Mouse (Mus musculus) kidney, embryonic 16.5 days (tissue): Measurements from ENCODE around the gene Reep1. TPM values are rescaled to one million over a fixed set of nuclear protein-coding genes. Genes with fewer than 3 reads are reported as not detected.
A peak's percentile ranks its signal among the peaks of the same experiment; 100 is the strongest.

Experiments used
- ATAC-seq: fragments of 200-750 bp; cut with Nextera tagmentation; 2 replicates; pipeline ENCODE4 v1.8.0; 2017; ENCODE audit warnings: moderate TSS enrichment; ENCODE audit not compliant: low FRiP score, low TSS enrichment
- H3K27ac ChIP-seq: fragments of 300-500 bp; sonication (generic); 2 replicates; pipeline ENCODE4 v1.5.1; 2014; ENCODE audit warnings: low read length
- H3K27me3 ChIP-seq: fragments of 300-500 bp; sonication (generic); 2 replicates; pipeline ENCODE4 v1.6.1; 2014; ENCODE audit warnings: low read length, control low read depth, mixed read lengths; ENCODE audit not compliant: insufficient read depth
- H3K36me3 ChIP-seq: fragments of 300-500 bp; sonication (generic); 2 replicates; pipeline ENCODE4 v1.6.1; 2014; ENCODE audit warnings: low read length, control low read depth, mixed read lengths; ENCODE audit not compliant: insufficient read depth
- H3K4me1 ChIP-seq: fragments of 300-500 bp; sonication (generic); 2 replicates; pipeline ENCODE4 v1.6.1; 2014; ENCODE audit warnings: low read length, control low read depth, mixed read lengths; ENCODE audit not compliant: insufficient read depth
- H3K4me2 ChIP-seq: fragments of 300-500 bp; sonication (generic); replicated peaks from 2 replicates; pipeline ENCODE4 v1.6.1; 2014; ENCODE audit warnings: low read depth, low read length
- H3K4me3 ChIP-seq: fragments of 300-500 bp; sonication (generic); 2 replicates; pipeline ENCODE4 v1.5.1; 2014; ENCODE audit warnings: mild to moderate bottlenecking, low read length
- H3K9ac ChIP-seq: fragments of 300-500 bp; sonication (generic); replicated peaks from 2 replicates; pipeline ENCODE4 v1.6.1; 2014; ENCODE audit warnings: low read length
- H3K9me3 ChIP-seq: fragments of 300-500 bp; sonication (generic); 2 replicates; pipeline ENCODE4 v1.6.1; 2016; ENCODE audit warnings: low read length, control low read depth
- WGBS: fragments of 180-500 bp; shearing (Covaris S2); extraction: QIAGEN DNeasy Blood & Tissue Kit; methylation state at CpG from one replicate; pipeline ENCODE4 v1.1.7; 2014; 5-methylcytosine and 5-hydroxymethylcytosine counted together
- polyA plus RNA-seq: library from polyadenylated mRNA; unstranded; fragments of >200 nt; fragmentation: Nextera tagmentation; extraction: Ambion mirVana; gene quantifications from 2 replicates; pipeline ENCODE4 v1.2.1, GENCODE M21; 2015

Gene Reep1
- polyA plus RNA-seq, 1 experiment from 2014 or later: 14.1 TPM

DNA sequence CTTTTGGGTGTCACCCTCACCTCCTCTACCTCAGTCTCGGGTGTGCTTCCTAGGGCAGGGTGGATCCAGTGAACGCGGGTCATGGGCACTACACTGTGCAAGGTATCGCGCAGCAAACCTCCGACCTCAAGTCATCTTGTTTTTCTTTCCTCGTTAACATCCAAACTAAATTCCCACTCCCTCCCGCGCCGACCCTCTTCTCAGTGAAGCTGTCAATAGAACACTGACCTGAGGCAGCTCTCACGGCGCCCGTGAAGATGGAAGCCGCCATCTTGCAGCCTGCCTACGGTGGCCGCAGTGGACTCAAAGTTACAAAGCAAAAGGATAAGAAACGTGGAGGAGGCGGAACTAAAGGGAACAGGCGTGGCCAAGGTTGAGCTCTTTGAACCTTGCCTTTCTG lies 116.1 kb downstream of the Reep1 start:
- ATAC-seq: peak; percentile 87
- under 1% methylated on average over 19 of the region's 19 CpGs for WGBS

DNA sequence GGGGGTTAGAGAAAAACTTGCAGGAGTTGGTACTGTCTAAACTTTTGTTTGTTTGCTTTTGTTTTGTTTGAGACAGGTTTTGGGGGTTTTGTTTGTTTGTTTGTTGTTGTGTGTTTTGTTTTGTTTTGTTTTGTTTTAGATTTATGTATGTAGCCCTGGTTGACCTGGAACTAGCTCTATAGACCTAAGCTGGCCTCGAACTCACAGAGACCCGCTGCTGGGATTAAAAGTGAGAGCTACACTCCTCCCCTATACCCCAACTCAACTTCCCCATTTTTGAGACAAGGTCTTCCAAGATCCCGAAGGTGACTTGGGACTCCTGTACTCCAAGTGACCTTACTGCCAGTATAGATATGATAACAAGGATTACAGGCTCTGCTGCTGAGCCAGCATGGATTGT lies 116.6 kb downstream of the Reep1 start:
- H3K36me3 ChIP-seq: no peaks in the 10 kb centered on the region
- H3K27me3 ChIP-seq: no peaks in the 10 kb centered on the region
- peak overlapping the region; percentile 5; the same call in 1 of the 2 replicates for H3K27ac ChIP-seq
- whole genome bisulfite sequencing: 26% methylated on average over 3 of the region's 3 CpGs
- peak overlapping the region; percentile 84 for H3K4me3 ChIP-seq
- ATAC-seq: peak; percentile 24; the same call in 1 of the 2 replicates
- peak overlapping the region; percentile 76 for H3K9ac ChIP-seq
- peaks cover 15% of the 10 kb centered on the region for H3K4me1 ChIP-seq
- H3K4me2 ChIP-seq: peak overlapping the region; percentile 85
- no peaks in the 10 kb centered on the region for H3K9me3 ChIP-seq

More for the DNA sequence above, 116.1 kb downstream of the Reep1 start:
- peak overlapping the region; percentile 53 for H3K27ac ChIP-seq
- peak overlapping the region; percentile 85 for H3K4me2 ChIP-seq
- peaks cover 15% of the 10 kb centered on the region for H3K4me1 ChIP-seq
- no peaks in the 10 kb centered on the region for H3K9me3 ChIP-seq
- peak overlapping the region; percentile 76 for H3K9ac ChIP-seq
- peaks cover 2% of the 10 kb centered on the region for H3K36me3 ChIP-seq
- peak overlapping the region; percentile 84 for H3K4me3 ChIP-seq
- H3K27me3 ChIP-seq: no peaks in the 10 kb centered on the region

- Histone ChIP-seq H3K27ac (no peak within 1 kb of the TSS), H3K4me1 (peaks cover 9% of the 10 kb centered on the region), H3K36me3 (no peaks in the 10 kb centered on the region), H3K4me2 (no peak within 1 kb of the TSS), H3K9me3 (no peaks in the 10 kb centered on the region), H3K9ac (no peak within 1 kb of the TSS), H3K27me3 (no peaks in the 10 kb centered on the region), H3K4me3 (no peak within 1 kb of the TSS)
- 33% methylated on average over 1 of the region's 1 CpGs for WGBS
- ATAC-seq: no peak
These were observed 119.5 kb downstream of the Reep1 start, which contains the start of gene Mrpl35 for GRCm38 (mm10) chr6:71826869-71827268. Mrpl35 (minus strand) TSS chr6:71826969.

GRCm38 (mm10) chr6:71829768-71830167 lies 122.4 kb downstream of the Reep1 start:
- Histone ChIP-seq H3K4me2 (no peak overlapping the region), H3K9me3 (no peaks in the 10 kb centered on the region), H3K27ac (no peak overlapping the region), H3K4me3 (no peak overlapping the region), H3K9ac (no peak overlapping the region), H3K36me3 (no peaks in the 10 kb centered on the region), H3K27me3 (no peaks in the 10 kb centered on the region), H3K4me1 (peaks cover 10% of the 10 kb centered on the region)
- WGBS: 88% methylated on average over 9 of the region's 9 CpGs
- ATAC-seq: no peak

DNA sequence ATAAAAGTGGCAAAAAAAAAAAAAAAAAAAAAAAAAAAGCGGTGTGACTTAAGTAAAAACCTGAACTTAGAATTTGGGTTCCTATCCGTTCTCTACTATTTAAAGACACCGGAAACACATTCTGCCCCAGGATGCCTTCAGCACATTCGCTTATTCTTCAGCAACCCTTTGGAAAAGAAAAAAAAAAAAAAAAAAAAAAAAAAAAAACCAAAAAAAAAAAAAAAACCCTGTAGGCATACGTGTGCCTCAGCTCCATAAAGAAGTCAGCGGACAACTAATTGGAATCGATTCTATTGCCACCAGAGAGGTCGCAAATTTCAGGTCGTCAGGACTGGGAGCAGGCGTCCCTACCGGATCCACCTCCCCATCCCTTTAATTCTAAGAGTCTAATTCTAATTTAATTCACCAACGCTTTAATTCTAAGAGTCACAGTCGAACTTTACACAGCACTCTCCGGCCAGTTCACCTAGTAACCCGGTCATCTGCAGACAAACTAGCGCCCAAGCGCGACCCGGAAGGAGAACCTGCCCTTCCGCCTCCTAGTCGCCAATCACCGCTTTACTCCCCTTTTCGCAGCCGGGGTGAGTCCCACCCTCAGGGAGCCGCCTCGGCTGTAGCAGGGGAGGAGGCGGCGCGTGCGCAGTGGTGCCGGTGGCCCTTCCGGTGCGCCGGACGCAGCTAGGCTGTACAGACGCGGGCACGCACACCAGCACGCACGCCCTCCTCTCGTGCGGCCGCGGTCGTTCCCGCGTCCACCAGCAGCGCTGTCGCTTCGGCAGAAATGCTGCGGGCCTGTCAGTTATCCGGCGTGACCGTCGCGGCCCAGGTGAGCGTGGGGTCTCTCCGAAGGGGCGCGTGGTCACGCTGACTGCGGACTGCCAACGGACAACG lies 123.6 kb downstream of the Reep1 start, which contains the start of gene Immt:
TSS of gene Immt (plus strand) at position 642 of the 891 bp plus-strand sequence.
- H3K4me1 ChIP-seq: peaks cover 10% of the 10 kb centered on the region
- no peaks in the 10 kb centered on the region for H3K36me3 ChIP-seq
- H3K4me2 ChIP-seq: peak within 1 kb of the TSS; percentile 91
- under 1% methylated on average over 64 of the region's 64 CpGs for WGBS
- peak within 1 kb of the TSS; percentile 75 for H3K4me3 ChIP-seq
- no peaks in the 10 kb centered on the region for H3K9me3 ChIP-seq
- H3K9ac ChIP-seq: peak within 1 kb of the TSS; percentile 85
- peak within 1 kb of the TSS; percentile 93 for H3K27ac ChIP-seq
- no peaks in the 10 kb centered on the region for H3K27me3 ChIP-seq
- ATAC-seq: peak; percentile 100

- H3K27ac ChIP-seq: peak overlapping the region; percentile 88
- H3K9ac ChIP-seq: peak overlapping the region; percentile 85
- H3K36me3 ChIP-seq: no peaks in the 10 kb centered on the region
- no peaks in the 10 kb centered on the region for H3K9me3 ChIP-seq
- H3K27me3 ChIP-seq: no peaks in the 10 kb centered on the region
- H3K4me2 ChIP-seq: peak overlapping the region; percentile 91
- WGBS: under 1% methylated on average over 21 of the region's 21 CpGs
- ATAC-seq: peak; percentile 99
- H3K4me1 ChIP-seq: peaks cover 10% of the 10 kb centered on the region
- peak overlapping the region; percentile 75 for H3K4me3 ChIP-seq
These were observed 124.2 kb downstream of the Reep1 start for GRCm38 (mm10) chr6:71831581-71831960.

DNA sequence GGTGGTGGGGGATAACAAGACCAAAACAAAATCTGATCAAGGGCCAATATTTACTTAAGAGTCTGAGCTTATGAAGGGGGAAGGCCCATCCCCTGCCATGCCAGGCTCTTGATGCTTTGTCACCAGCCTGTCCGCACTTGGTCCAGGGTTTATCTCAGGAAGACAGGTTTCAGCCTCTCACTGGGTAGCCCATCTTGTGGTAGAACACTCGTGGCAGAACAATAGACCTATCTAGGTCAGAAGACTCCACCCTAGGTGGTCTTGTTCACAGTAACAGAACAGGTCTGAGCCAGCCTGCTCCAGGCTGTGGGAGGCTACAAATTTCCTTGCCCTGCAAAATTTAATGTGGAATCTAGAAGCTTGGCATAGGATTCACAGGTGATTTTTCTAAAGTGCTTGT lies 129.4 kb downstream of the Reep1 start:
- Histone ChIP-seq H3K27ac (no peak overlapping the region), H3K27me3 (no peaks in the 10 kb centered on the region), H3K36me3 (no peaks in the 10 kb centered on the region), H3K4me3 (no peak overlapping the region), H3K4me2 (no peak overlapping the region), H3K4me1 (peaks cover 18% of the 10 kb centered on the region), H3K9me3 (no peaks in the 10 kb centered on the region), H3K9ac (no peak overlapping the region)
- ATAC-seq: no peak
- WGBS: 75% methylated on average over 2 of the region's 2 CpGs

GRCm38 (mm10) chr6:71839815-71840214 lies 132.5 kb downstream of the Reep1 start:
- H3K9ac ChIP-seq: no peak overlapping the region
- no peaks in the 10 kb centered on the region for H3K9me3 ChIP-seq
- H3K27ac ChIP-seq: no peak overlapping the region
- no peak overlapping the region for H3K4me3 ChIP-seq
- H3K27me3 ChIP-seq: no peaks in the 10 kb centered on the region
- no peak for ATAC-seq
- no peak overlapping the region for H3K4me2 ChIP-seq
- H3K36me3 ChIP-seq: peaks cover 4% of the 10 kb centered on the region; the same call in 1 of the 2 replicates
- peaks cover 11% of the 10 kb centered on the region for H3K4me1 ChIP-seq

DNA sequence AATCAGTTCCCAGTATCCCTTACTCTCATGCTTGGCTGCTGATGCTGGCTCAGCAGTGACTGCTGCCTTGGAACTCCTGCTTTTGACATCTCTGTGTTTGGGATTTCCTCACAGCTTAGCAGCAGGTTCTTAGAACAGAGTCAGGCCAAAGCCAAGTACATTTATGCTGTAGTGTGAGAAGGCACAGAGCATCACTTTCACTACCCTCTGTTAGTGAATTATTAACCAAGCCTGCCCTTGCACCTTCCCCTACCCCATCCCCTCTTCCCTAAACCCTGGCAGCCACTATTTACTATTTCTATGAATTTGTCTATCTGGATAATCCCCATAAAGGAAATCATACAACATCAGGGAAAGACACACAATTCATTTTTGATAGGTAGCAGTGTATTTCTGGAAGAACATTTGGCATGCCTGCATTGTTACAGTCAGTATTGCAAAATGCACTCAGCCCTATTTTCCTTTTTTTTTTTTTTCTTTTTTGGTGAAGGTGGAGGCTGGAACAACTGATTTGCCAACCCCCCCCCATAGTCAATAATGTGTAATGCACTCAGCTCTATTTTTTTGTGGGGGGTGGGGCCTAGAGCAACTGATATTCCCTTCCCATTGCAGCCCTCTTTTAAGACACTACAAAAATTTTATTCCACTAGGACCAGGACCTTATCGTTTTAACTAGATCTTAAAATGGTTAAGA lies 133.4 kb downstream of the Reep1 start:
- 0 out of 2 replicates have a peak, but pooled peaks have one; percentile 31 for ATAC-seq
- no peak overlapping the region for H3K4me2 ChIP-seq

More for the DNA sequence above, 133.4 kb downstream of the Reep1 start:
- Histone ChIP-seq H3K36me3 (peaks cover 11% of the 10 kb centered on the region; the same call in 1 of the 2 replicates), H3K27ac (no peak overlapping the region), H3K4me3 (no peak overlapping the region), H3K9ac (no peak overlapping the region), H3K27me3 (no peaks in the 10 kb centered on the region), H3K9me3 (no peaks in the 10 kb centered on the region), H3K4me1 (peaks cover 11% of the 10 kb centered on the region)
- whole genome bisulfite sequencing: 93% methylated on average over 1 of the region's 1 CpGs
